Mouse (Mus musculus): ENCODE results near the gene Mettl21a.
A peak's percentile ranks its signal among the peaks of the same experiment; 100 is the strongest.
"Not testable (repeated sequence)": the region's sequence is repeated elsewhere in the genome, so short reads cannot be mapped to it uniquely, and the experiment has no call there.

The Mettl21a gene

GRCm38 (mm10) chr1:64616881-64617714 lies at the start of gene Mettl21a:
TSS of gene Mettl21a (minus strand) at chr1:64617242.
- DNase-seq (ENCODE audit: low read depth, low spot score): peak; percentile 73

- no peak for DNase-seq (ENCODE audit: low read depth, low spot score)
Observed at GRCm38 (mm10) chr1:64658876-64659275, 41.8 kb upstream of the Mettl21a start.

GRCm38 (mm10) chr1:64656423-64657129 lies 39.5 kb upstream of the Mettl21a start:
- DNase-seq (ENCODE audit: low read depth, low spot score): no peak

- no peak for DNase-seq (ENCODE audit: low read depth, low spot score)
Observed at GRCm38 (mm10) chr1:64655415-64655814, 38.4 kb upstream of the Mettl21a start.

- no peak for DNase-seq (ENCODE audit: low read depth, low spot score)
Observed at GRCm38 (mm10) chr1:64653701-64654100, 36.7 kb upstream of the Mettl21a start.

- no peak for DNase-seq (ENCODE audit: low read depth, low spot score)
Observed at GRCm38 (mm10) chr1:64649362-64650124, 32.5 kb upstream of the Mettl21a start.

GRCm38 (mm10) chr1:64644513-64644912 lies 27.5 kb upstream of the Mettl21a start:
- DNase-seq (ENCODE audit: low read depth, low spot score): no peak

- DNase-seq (ENCODE audit: low read depth, low spot score): not testable (repeated sequence)
Observed at GRCm38 (mm10) chr1:64642541-64642940, 25.5 kb upstream of the Mettl21a start.

GRCm38 (mm10) chr1:64641069-64641468 lies 24.0 kb upstream of the Mettl21a start:
- DNase-seq (ENCODE audit: low read depth, low spot score): no peak

GRCm38 (mm10) chr1:64639279-64639678 lies 22.2 kb upstream of the Mettl21a start:
- no peak for DNase-seq (ENCODE audit: low read depth, low spot score)

- no peak for DNase-seq (ENCODE audit: low read depth, low spot score)
Observed at GRCm38 (mm10) chr1:64635624-64636023, 18.6 kb upstream of the Mettl21a start.

GRCm38 (mm10) chr1:64633237-64633636 lies 16.2 kb upstream of the Mettl21a start:
- no peak for DNase-seq (ENCODE audit: low read depth, low spot score)

GRCm38 (mm10) chr1:64631526-64631925 lies 14.5 kb upstream of the Mettl21a start:
- no peak for DNase-seq (ENCODE audit: low read depth, low spot score)

- DNase-seq (ENCODE audit: low read depth, low spot score): no peak
Observed at GRCm38 (mm10) chr1:64625214-64625613, 8.2 kb upstream of the Mettl21a start.

GRCm38 (mm10) chr1:64623558-64624435 lies 6.8 kb upstream of the Mettl21a start:
- no peak for DNase-seq (ENCODE audit: low read depth, low spot score)

GRCm38 (mm10) chr1:64621116-64621515 lies 4.1 kb upstream of the Mettl21a start:
- DNase-seq (ENCODE audit: low read depth, low spot score): no peak

GRCm38 (mm10) chr1:64618226-64618625 lies 1.2 kb upstream of the Mettl21a start:
- no peak for DNase-seq (ENCODE audit: low read depth, low spot score)

GRCm38 (mm10) chr1:64617715-64617984 lies 608 bp upstream of the Mettl21a start:
- DNase-seq (ENCODE audit: low read depth, low spot score): peak; percentile 57

- DNase-seq (ENCODE audit: low read depth, low spot score): no peak
Observed at GRCm38 (mm10) chr1:64616531-64616880, 536 bp downstream of the Mettl21a start.

GRCm38 (mm10) chr1:64616076-64616475 lies 966 bp downstream of the Mettl21a start:
- DNase-seq (ENCODE audit: low read depth, low spot score): no peak

GRCm38 (mm10) chr1:64615531-64615991 lies 1.5 kb downstream of the Mettl21a start:
- DNase-seq (ENCODE audit: low read depth, low spot score): no peak

Data from retina, adult 2 months (tissue).